Mouse (Mus musculus) cerebellum, adult 2 months (tissue): ENCODE data around the gene Uqcr10.
A peak's percentile ranks its signal among the peaks of the same experiment; 100 is the strongest.

Experiments
- CTCF ChIP-seq: fragments of 200-500 bp; IDR thresholded peaks from 2 replicates; pipeline ENCODE4 v1.5.1; 2011; ENCODE audit warnings: low read depth, mild to moderate bottlenecking, control low read depth, low read length, moderate library complexity, borderline replicate concordance; ENCODE audit not compliant: insufficient read depth
- POLR2A ChIP-seq: fragments of 200-500 bp; IDR thresholded peaks from 2 replicates; pipeline ENCODE4 v1.6.1; 2011; ENCODE audit warnings: low read length, control low read depth, borderline replicate concordance; ENCODE audit not compliant: insufficient read depth

- no peak for TF ChIP-seq CTCF
- peak; percentile 98 for TF ChIP-seq POLR2A
Measured at GRCm38 (mm10) chr11:4704072-4704964, at the start of gene Uqcr10, which contains the start of gene Zmat5.
